Mouse (Mus musculus) cerebellum, postnatal 10 days (tissue): ENCODE measurements at regions not wholly inside any gene's neighbourhood (a gene's known extent, or its start where the extent isn't known, plus 50 kb on each side); places are given as distances from the start of the nearest gene placed in this dataset.

Experiments
- DNase-seq, 2 experiments: peaks; one replicate each; pipeline ENCODE4 v3.0.0; 2021; ENCODE audit warnings: mixed read lengths in 2 of 2

DNA sequence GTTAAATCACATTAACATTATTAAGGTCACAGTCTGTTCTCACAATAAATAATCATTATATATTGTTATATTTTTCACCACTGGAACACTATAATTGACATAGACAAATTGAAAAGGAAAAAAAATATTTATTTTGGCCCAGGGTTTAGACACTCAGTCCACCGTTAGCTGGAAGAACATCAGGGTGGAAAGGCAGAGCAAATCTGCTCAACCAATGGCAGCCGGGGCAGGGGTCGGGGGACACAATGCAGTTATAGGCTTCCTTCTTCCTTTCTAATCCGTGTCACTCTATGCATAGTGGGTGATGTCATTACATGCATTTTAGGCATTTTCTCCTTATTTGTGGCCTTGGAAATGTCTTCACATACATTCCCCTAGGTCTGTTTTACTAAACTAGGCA, 552.8 kb upstream of the Tenm3 start:
- DNase-seq: no peak

GRCm38 (mm10) chr8:49395029-49395428, 551.3 kb upstream of the Tenm3 start:
- peak in 1 of 2 experiments; percentile 6 for DNase-seq

- DNase-seq: no peak
Observed at GRCm38 (mm10) chr8:49389525-49389924, 545.8 kb upstream of the Tenm3 start.

DNA sequence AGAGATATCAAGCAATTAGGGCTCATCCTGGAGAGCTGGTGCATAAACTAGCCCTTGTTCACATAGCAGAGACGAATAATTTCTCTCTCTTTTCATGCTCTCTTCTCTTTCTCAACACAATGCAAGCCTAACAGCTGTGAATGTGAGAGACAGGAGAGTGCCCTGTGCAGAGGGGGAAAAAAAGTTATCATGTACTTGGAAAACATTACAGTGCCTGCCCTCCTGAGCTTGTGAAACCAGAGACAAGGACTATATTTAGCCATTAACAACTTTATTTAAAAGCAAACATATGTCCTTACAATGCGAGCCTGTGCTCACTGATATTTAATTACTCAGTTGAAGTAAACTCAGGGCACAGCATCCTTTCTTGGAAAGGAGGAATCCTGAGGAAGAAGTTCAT, 543.8 kb upstream of the Tenm3 start:
- no peak for DNase-seq

GRCm38 (mm10) chr8:49372686-49373085, 528.9 kb upstream of the Tenm3 start:
- DNase-seq: no peak

DNA sequence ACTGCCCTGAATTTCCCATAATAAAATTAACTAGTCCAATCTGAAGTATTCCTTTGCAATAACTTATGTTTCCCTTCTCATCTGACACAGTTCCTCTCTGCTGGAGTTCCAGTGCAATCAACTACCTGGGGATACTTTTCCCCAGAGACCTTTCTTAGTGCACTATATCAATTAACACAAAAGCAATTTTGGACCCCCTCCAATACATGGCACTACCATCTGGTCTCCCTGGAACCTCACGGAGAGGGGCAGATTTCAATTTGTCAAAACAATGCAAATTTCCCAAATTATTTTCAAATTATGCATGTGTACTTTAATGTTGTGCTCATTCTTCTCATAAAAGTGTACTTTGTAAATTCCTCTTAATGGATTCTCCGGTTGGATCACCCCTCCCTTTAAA, 518.9 kb upstream of the Tenm3 start:
- peak; percentile 65 to 71 for DNase-seq

DNA sequence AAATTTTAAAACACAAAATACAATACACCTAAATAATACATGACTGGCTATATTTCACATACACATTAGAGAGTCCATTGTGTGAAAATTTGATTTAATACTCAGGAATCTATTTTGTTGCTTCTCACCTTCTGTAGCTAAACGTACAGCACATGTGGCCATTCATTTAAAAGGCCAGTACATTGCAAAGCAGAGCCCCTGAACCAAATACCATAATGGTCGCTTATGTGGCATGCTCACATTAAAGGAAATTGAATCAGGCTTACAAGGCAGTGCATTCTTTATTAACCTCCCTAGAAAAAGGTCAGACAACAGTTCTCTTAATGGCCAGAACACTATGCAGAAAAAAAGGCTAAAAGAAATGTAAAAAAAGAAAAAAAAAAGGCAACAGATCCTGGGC, 517.7 kb upstream of the Tenm3 start:
- no peak for DNase-seq

- DNase-seq: no peak
Observed at GRCm38 (mm10) chr8:49360121-49360520, 516.4 kb upstream of the Tenm3 start.

DNA sequence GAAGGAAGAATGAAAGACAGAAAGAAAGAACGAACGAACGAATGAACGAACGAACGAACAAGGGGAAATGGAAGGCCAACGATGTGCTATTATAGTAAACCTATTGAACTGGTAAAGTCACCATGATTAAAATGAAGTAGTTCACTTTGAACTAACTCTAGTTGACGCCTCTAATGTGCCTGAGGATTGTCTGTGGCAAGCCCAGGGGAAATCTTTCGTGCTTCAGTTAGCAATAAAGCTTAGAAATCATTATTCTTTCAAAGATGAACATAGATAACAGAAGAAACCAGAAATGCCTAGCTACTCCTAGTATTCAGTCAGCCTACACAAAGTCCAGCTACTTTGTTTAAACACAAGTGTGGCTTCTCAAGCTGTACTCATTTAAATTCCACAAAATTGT, 515.9 kb upstream of the Tenm3 start:
- DNase-seq: no peak

DNA sequence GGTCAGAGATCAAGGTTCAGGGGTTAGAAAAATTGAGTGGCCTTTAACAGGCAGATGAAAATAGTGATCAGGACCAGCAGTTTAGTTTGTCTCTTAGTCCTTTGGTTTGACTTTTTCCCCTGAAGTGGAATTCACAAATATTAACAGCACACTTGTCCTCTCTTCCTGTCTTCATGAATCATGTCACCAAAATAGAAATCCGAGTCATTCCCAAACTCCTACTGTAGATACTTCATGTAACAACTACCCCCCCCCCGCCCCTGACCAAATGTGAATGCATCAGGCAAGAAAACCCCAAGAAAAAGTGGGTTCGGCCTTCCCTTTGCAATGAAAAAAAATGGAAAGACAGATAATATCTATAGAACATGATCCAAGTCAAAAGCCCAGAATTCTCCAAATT, 504.9 kb upstream of the Tenm3 start:
- no peak for DNase-seq

DNA sequence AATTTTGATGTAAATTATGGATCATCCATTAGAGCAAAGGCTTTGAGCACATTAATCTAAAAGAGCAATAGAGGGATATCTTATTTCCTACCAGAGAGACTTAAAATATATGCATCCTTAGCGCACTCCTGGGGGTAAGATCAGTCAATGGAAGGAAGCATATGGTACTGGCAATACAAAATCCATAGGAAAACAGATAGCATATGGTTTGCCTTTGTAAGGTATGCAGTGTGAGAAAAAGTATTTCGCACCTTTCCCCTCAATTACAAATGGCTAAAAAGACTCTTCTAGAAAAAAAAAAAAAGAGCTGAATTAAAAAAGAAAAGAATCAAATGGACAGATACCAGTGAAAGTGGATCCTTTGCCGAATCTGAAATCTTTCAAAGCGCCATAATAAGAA, 495.0 kb upstream of the Tenm3 start:
- no peak for DNase-seq

GRCm38 (mm10) chr8:49326980-49327379, 483.2 kb upstream of the Tenm3 start:
- DNase-seq: no peak

- no peak for DNase-seq
Observed at GRCm38 (mm10) chr8:49321404-49321803, 477.7 kb upstream of the Tenm3 start.

GRCm38 (mm10) chr8:49313483-49314278, 469.9 kb upstream of the Tenm3 start:
- peak; percentile 2 to 19 for DNase-seq

DNA sequence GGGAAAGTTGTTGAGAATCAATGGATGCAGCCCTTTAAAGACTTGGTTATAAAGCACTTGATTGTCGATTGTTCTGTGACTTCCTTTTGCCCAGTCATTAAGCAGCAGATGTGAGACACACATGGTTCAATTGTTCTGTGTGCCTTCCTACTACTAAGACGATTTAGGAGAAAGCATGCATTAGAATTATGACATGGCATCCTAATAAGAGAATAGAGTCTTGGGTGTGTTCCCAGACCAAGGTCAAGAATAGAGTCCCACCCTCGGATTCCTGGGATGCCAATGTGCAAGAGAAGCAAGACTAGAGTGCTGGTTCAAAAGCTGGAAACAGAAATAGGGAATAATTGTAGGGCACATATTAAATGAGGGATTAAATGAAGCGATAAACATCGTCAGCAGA, 469.1 kb upstream of the Tenm3 start:
- DNase-seq: no peak

- DNase-seq: no peak
Observed at GRCm38 (mm10) chr8:49282401-49282800, 438.6 kb upstream of the Tenm3 start.

- no peak for DNase-seq
Observed at GRCm38 (mm10) chr8:49281254-49281653, 437.5 kb upstream of the Tenm3 start.

GRCm38 (mm10) chr8:49274031-49274430, 430.3 kb upstream of the Tenm3 start:
- no peak for DNase-seq

GRCm38 (mm10) chr8:49273109-49273508, 429.4 kb upstream of the Tenm3 start:
- no peak for DNase-seq

GRCm38 (mm10) chr8:49263416-49263815, 419.7 kb upstream of the Tenm3 start:
- no peak for DNase-seq

GRCm38 (mm10) chr8:49262797-49263196, 419.0 kb upstream of the Tenm3 start:
- no peak for DNase-seq

DNA sequence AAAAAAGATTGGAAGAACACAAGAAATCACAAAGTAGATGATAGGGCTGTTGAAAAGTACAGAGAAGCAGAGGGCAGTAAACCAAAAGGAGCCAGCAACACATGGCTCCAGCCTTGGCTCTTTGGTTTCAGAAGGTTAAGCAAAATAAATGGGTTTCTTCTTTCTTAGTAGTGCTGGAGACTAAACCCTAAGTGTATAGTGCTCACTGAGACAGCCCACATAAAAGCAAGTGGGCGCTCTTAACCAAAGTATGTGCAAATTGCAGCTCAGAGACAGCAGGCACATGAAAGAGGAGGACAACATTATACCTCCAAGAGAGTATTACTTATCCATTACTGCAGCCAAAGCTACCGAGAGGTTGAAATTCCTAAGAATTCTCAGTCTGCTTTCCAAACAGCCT, 412.2 kb upstream of the Tenm3 start:
- DNase-seq: no peak

- DNase-seq: no peak
Observed at GRCm38 (mm10) chr8:49254311-49254828, 410.6 kb upstream of the Tenm3 start.

- no peak for DNase-seq
Observed at GRCm38 (mm10) chr8:49243002-49243401, 399.3 kb upstream of the Tenm3 start.

- no peak for DNase-seq
Observed at GRCm38 (mm10) chr8:49236822-49237071, 393.0 kb upstream of the Tenm3 start.
